Mouse (Mus musculus): ENCODE data around the gene Fbrs.
"Not testable (repeated sequence)": the region's sequence is repeated elsewhere in the genome, so short reads cannot be mapped to it uniquely, and the experiment has no call there.

The Fbrs gene

GRCm38 (mm10) chr7:127476336-127476735 lies 2.7 kb upstream of the Fbrs start:
- no peak for DNase-seq (ENCODE audit: low spot score)

GRCm38 (mm10) chr7:127476855-127477254 lies 2.1 kb upstream of the Fbrs start:
- no peak for DNase-seq (ENCODE audit: low spot score)

GRCm38 (mm10) chr7:127477687-127478634 lies 1.0 kb upstream of the Fbrs start:
- peak; percentile 97 for DNase-seq (ENCODE audit: low spot score)

GRCm38 (mm10) chr7:127479318-127480225 lies 573 bp downstream of the Fbrs start:
- DNase-seq (ENCODE audit: low spot score), result no peak

- no peak for DNase-seq (ENCODE audit: low spot score)
Measured at GRCm38 (mm10) chr7:127480321-127480720, 1.3 kb downstream of the Fbrs start.

- no peak for DNase-seq (ENCODE audit: low spot score)
Measured at GRCm38 (mm10) chr7:127485416-127485815, 6.4 kb downstream of the Fbrs start.

GRCm38 (mm10) chr7:127488364-127488763 lies 9.4 kb downstream of the Fbrs start:
- not testable (repeated sequence) for DNase-seq (ENCODE audit: low spot score)

GRCm38 (mm10) chr7:127489982-127490381 lies 11.0 kb downstream of the Fbrs start:
- no peak for DNase-seq (ENCODE audit: low spot score)

GRCm38 (mm10) chr7:127491846-127492245 lies 12.8 kb downstream of the Fbrs start:
- DNase-seq (ENCODE audit: low spot score), result no peak

- no peak for DNase-seq (ENCODE audit: low spot score)
Measured at GRCm38 (mm10) chr7:127494648-127495047, 15.6 kb downstream of the Fbrs start.

GRCm38 (mm10) chr7:127497382-127497781 lies 18.4 kb downstream of the Fbrs start:
- DNase-seq (ENCODE audit: low spot score), result no peak

- no peak for DNase-seq (ENCODE audit: low spot score)
Measured at GRCm38 (mm10) chr7:127498407-127498806, 19.4 kb downstream of the Fbrs start.

GRCm38 (mm10) chr7:127508291-127508690 lies 29.3 kb downstream of the Fbrs start:
- DNase-seq (ENCODE audit: low spot score), result no peak

- not testable (repeated sequence) for DNase-seq (ENCODE audit: low spot score)
Measured at GRCm38 (mm10) chr7:127509830-127510229, 30.8 kb downstream of the Fbrs start.

- no peak for DNase-seq (ENCODE audit: low spot score)
Measured at GRCm38 (mm10) chr7:127511241-127511640, 32.2 kb downstream of the Fbrs start.

- DNase-seq (ENCODE audit: low spot score), result peak; percentile 89
Measured at GRCm38 (mm10) chr7:127511808-127512230, 32.8 kb downstream of the Fbrs start, which contains the start of gene Srcap. Gene Srcap (plus strand): TSS chr7:127511983.

GRCm38 (mm10) chr7:127512231-127513015 lies 33.4 kb downstream of the Fbrs start:
- DNase-seq (ENCODE audit: low spot score), result peak; percentile 85

GRCm38 (mm10) chr7:127513016-127513390 lies 34.0 kb downstream of the Fbrs start:
- peak; percentile 8 for DNase-seq (ENCODE audit: low spot score)

GRCm38 (mm10) chr7:127513781-127514180 lies 34.8 kb downstream of the Fbrs start:
- no peak for DNase-seq (ENCODE audit: low spot score)

- no peak for DNase-seq (ENCODE audit: low spot score)
Measured at GRCm38 (mm10) chr7:127515846-127516245, 36.8 kb downstream of the Fbrs start.

GRCm38 (mm10) chr7:127516344-127516743 lies 37.3 kb downstream of the Fbrs start:
- no peak for DNase-seq (ENCODE audit: low spot score)

GRCm38 (mm10) chr7:127519284-127519683 lies 40.3 kb downstream of the Fbrs start, which contains the start of gene Gm42715:
Gene Gm42715 (plus strand): TSS chr7:127519584.
- DNase-seq (ENCODE audit: low spot score), result no peak
